Mouse (Mus musculus) heart, postnatal 36 days (tissue): ENCODE results near the gene Cox6b1. TPM values are rescaled to one million over a fixed set of nuclear protein-coding genes. Genes with fewer than 3 reads are reported as not detected.

Experiments
- DNase-seq, 2 experiments: peaks; one replicate each; pipeline ENCODE4 v3.0.0; 2021 to 2022
- intact Hi-C: fragments of 180-260 bp; cut with DNase I; formaldehyde crosslinking; loops from one replicate; pipeline ENCODE4 v1.15.1; 2025
- total RNA-seq, 2 experiments: library from RNA; stranded (reverse); gene quantifications; 2 replicates each; pipeline ENCODE4 v1.2.3; 2021

Gene Cox6b1
- total RNA-seq, 2 experiments from 2014 or later = 4,758 to 4,785 TPM

DNA sequence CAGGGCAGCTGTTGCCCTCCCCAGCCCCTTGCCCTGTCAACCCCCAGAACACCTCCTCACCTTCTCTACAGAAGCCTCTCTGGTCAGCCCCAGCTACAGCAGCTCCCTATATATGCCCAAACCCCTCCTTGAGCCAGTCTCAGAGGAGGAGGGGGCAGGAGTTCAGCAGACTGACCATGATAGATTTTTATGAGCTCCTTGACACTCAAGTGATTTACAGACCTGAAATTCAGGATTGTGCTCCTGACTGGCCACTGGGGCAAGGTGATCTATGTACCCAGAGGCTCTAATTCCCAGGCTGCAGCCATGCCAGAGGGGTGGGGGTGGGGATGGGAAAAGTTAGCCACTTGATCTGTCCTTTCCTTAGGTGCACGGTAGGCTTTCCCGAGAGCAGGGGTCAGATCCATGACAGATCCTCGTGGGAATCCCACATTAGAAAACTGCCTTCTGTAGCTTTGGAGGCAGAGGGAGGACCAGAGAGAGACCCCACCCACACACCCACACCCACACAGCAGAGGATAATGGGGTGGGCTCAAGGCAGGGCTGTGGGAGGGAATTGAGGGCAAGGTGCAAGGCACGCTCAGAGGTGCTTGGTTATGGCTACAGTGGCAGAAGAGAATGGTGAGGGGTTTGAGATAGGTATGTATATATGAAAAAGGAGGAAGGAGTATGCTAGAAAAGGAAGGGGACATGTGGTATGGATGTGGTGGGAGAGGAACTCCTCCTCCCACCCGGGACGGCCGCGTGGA lies 13.1 kb downstream of the Cox6b1 start, which contains the start of gene Upk1a:
TSS of gene Upk1a (minus strand) at position 194 of the 749 bp plus-strand sequence.
- DNase-seq = no peak
- intact Hi-C loops = no loop called here

DNA sequence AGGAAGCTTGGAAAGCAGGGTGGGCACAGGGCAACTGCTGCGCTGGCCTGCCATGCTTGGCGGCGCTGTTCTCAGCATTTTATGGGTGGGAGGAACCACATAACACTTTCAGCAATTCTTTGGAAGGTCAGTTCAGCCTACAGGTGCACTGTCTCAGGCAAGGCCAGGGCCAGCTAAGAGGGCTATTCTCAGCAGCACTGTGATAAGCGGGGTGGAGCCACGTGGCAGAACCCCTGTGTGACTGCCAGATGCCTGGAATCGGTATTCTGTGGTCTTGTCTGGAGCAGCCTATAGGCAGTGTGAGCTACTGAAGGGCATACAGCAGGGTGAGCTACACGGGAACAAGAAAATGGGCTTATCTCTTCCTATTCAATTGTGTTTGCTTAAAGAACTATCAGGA lies 15.9 kb downstream of the Cox6b1 start:
- peak in 1 of 2 experiments; percentile 26 for DNase-seq
- intact Hi-C loops = no loop called here

DNA sequence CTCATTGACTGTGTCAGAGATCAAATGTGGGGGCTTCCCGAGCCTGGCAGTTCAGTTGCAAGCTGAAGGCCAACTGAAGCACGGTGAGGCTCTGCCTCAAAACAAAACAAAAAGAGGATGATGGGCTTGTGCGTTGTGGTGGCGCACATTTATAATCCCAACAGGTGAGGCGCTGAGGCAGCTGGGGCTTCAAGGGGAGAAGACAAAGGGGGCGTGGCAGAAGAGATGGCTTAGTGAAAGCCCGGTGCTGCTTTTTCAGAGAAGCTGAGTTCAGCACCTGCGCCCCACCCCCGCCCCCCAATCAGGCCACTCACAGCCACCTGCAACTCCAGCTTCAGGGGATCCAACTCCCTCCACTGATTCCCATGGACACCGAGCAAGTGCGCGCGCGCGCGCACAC lies 17.5 kb downstream of the Cox6b1 start:
- DNase-seq = no peak
- intact Hi-C loops = no loop called here

GRCm38 (mm10) chr7:30607706-30608309 lies 18.1 kb downstream of the Cox6b1 start:
- intact Hi-C loops = no loop called here

DNA sequence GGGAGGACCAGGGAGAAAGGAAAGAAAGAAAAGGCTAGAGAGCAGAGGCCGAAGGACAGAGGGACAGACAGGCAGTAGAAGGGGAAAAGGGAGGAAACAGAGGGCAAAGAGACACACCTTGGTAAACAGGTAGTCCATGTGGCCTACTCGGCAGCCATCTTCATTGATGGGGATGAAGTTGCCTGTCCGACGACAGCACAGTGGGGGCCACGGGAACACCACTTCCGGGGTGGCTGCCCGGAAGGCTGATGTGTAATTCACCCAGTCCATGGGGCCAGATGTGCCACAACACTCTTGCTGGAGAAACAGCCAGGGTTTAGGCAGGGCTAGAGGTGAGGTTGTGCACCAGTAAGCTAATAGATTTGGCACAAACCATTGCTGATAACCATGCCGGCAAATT lies 21.0 kb downstream of the Cox6b1 start:
- intact Hi-C loops = no loop called here
- no peak for DNase-seq

More at GRCm38 (mm10) chr7:30607706-30608309, 18.1 kb downstream of the Cox6b1 start:
- peak in 1 of 2 experiments; percentile 59 for DNase-seq

DNA sequence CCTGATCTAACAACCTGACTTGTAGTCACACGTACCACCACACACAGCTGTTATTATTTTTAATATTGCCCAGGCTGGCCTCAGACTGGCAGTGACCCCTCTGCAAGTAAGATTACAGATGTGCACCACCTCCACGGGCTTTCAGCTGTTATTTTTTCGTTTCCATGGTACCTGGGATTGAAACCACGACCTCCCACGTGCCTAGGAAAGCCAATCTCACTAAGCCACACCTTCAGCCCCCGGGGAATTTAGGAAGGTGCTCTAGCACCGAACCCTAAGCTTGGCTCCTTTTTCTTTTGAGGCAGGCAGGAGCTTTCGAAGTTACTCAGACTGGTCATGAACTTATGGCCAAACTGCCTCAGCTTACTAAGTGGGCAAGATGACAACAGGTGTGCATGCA lies 21.5 kb downstream of the Cox6b1 start:
- intact Hi-C loops = no loop called here
- DNase-seq = no peak

DNA sequence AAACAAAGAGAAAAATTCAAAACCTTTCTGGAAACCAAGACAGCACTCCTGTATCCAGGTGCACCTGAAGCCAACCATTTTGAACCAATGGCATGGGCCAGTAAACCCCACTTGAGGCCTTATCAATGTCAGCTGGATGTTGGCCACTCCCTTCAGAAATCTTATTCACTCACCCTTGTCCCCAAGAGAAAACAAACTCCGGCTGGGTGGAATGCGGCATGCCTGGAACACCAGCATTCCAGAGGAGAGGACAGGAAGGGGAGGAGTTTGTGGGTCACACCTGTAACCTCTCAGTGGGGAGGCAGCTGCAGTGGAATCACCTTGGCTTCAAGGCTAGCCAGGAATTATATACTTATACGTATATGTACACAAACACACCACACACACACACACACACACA lies 23.4 kb downstream of the Cox6b1 start:
- intact Hi-C loops = no loop called here
- no peak for DNase-seq

DNA sequence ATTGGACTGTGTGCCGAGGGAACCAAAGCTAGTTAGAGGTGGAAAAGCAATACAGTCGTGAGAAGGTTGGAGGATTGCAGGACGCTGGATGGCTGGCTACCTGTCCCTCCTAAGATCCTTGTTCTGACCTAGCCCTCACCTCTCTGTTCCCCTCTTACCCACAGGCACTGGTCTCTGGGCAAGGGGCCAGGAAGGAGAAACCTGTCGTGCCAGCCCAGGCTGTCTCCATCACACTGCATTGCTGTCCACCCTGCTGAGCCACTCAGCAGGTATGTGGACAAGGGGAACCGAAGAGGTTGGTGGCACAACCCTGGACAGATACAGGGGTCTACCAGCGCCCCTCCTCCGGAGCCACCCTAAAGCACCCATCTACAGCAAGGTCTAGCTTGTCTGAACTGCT lies 25.3 kb downstream of the Cox6b1 start:
- DNase-seq = no peak
- intact Hi-C loops = no loop called here

- DNase-seq = peak; percentile 66
- intact Hi-C loops = loop anchor here (10.0 kb wide), 1 partner anchor 355 kb away; the partner anchor contains the start of gene Usf2
These were observed 26.0 kb downstream of the Cox6b1 start for GRCm38 (mm10) chr7:30599933-30600353.

GRCm38 (mm10) chr7:30598786-30599185 lies 27.2 kb downstream of the Cox6b1 start, which contains the start of gene Zbtb32:
Gene Zbtb32 (minus strand): TSS chr7:30598909.
- intact Hi-C loops = loop anchor here (10.0 kb wide), 1 partner anchor 356 kb away; the partner anchor contains the start of gene Usf2
- DNase-seq = no peak

DNA sequence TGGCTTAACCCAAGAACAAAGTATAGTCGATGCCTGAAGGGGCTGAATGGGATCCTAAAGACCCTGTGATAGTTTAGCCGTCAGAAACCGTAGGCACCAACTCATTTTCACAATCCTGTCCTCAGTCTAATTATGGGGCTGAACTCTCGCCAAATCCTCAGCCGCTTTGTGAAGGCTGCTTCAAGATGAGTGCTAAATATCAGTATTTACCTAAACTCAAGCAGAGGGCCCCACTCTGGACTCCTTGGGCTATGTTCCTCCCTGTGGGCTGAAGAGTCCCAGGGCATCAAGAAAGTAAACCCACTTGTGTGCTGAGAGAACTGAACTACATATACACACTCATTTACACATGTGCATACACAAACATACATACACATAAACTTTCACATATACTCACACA lies 29.1 kb downstream of the Cox6b1 start:
- no peak for DNase-seq
- intact Hi-C loops = loop anchor here (10.0 kb wide), 1 partner anchor 358 kb away; the partner anchor contains the start of gene Usf2

DNA sequence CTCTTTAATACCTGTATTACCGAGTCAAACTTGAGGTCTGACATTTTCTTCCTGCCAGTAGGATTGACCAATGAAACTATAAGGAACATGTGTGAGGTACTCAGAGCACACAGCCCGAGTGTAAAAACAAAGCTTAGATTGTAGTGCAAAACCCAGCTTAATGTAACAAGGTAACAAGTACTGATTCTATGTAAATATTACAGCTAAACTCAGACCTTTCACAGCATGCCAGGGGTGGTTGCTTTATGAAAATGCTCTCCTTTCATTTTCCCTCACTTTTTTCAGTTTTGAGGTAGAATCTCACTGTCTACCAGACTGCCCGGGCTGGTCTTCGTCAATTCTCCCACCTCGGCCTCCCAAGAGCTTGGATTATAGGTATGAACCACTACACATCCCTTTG lies 29.9 kb downstream of the Cox6b1 start:
- intact Hi-C loops = loop anchor here (10.0 kb wide), 1 partner anchor 359 kb away; the partner anchor contains the start of gene Usf2
- DNase-seq = no peak

GRCm38 (mm10) chr7:30594510-30595024 lies 31.4 kb downstream of the Cox6b1 start:
- intact Hi-C loops = loop anchor here (10.0 kb wide), 1 partner anchor 360 kb away; the partner anchor contains the start of gene Usf2
- no peak for DNase-seq

- intact Hi-C loops = loop anchor here (10.0 kb wide), 1 partner anchor 361 kb away; the partner anchor contains the start of gene Usf2
These were observed 32.1 kb downstream of the Cox6b1 start for GRCm38 (mm10) chr7:30593579-30594509.

DNA sequence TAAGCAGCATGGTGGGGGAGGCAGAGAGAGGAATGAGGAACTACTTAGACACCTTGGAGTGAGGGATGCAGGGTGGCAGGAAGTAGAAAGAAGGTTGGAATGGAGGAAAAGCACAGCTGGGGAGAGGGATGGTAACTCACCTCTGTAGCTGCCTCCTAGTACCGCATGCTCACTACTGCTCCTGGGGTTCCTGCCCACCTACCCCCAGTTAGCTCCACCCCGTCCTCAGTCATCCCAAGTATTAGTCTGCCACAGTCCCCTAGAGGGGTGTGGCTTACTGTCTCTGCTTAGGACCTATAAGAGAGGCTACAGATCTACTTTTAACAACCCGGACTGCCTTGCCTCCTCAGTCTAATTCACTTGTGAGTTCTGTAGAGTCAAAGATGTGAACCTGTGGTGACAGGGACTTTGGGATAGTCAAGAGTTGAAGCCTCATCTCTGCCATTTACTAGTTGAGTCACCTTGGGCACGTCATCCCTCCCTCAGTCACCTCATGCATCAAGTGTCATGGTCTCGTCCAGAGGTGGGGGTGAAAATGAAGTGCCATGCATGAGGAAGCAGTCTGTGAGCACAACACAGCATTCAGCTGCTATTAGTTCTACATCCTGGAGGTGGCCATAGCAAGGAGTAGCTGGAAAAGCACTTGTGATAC lies 33.1 kb downstream of the Cox6b1 start:
- DNase-seq = no peak
- intact Hi-C loops = loop anchor here (10.0 kb wide), 1 partner anchor 362 kb away; the partner anchor contains the start of gene Usf2

More at GRCm38 (mm10) chr7:30593579-30594509, 32.1 kb downstream of the Cox6b1 start:
- DNase-seq = no peak

- intact Hi-C loops = loop anchor here (2.0 to 10.0 kb wide), 2 partner anchors 269 to 363 kb away; partner anchors contain the start of genes Ffar1 and Usf2
- DNase-seq = no peak
These were observed 34.4 kb downstream of the Cox6b1 start for GRCm38 (mm10) chr7:30591605-30591951.

DNA sequence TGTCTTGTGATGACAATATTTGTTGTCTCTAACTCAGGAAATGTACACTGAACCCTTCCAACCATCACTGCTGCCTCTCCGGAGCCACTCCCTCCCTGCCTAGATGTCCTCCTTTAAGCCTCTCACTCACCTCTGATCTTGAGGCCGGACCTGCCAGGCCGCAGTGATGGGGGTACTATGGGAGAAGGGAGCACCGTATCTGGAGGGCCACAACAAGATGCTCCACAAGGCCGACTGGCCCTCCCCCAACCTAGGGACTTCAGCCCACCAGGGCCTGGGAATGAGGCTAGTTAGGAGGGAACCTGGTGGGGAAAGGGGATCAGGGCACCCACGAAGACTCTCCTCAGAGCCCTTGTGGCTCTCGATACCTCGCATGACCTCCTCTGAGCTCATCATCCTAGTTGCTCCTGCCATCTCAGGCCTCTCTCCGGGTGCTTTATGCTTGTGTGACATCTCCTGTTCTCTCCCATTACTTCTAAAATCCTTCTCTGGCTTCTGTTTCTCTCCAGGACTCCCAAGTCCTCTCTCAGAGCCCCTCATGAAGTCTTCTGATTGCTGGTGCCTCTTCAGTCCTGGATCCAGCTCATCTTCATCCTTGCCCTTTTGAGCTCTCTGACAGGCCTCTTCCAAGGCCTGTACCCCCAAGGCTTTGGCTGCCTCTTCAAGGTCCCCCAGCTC lies 34.9 kb downstream of the Cox6b1 start:
- DNase-seq = no peak
- intact Hi-C loops = loop anchor here (2.0 to 10.0 kb wide), 2 partner anchors 270 to 364 kb away; partner anchors contain the start of genes Ffar1 and Usf2

- peak; percentile 88 to 90 for DNase-seq
- intact Hi-C loops = loop anchor here (1.0 to 10.0 kb wide), 7 partner anchors 25 to 383 kb away; partner anchors contain the start of genes Fam187b, Ffar1, Hspb6 and Lsr
These were observed 36.3 kb downstream of the Cox6b1 start for GRCm38 (mm10) chr7:30589435-30590301.
